Mouse (Mus musculus) CH12.LX (cell line): Measurements from ENCODE around the gene Olfr16. TPM values are rescaled to one million over a fixed set of nuclear protein-coding genes. Genes with fewer than 3 reads are reported as not detected.

ENCODE experiments used
- DNase-seq: peaks from one replicate; pipeline ENCODE4 v3.0.0-alpha.2; 2013; ENCODE audit errors: extremely low read depth
- H3K27ac ChIP-seq: 2 replicates; pipeline ENCODE4 v1.5.1; 2012; ENCODE audit warnings: low read depth, mild to moderate bottlenecking, control low read depth, moderate library complexity; ENCODE audit not compliant: insufficient read depth
- H3K27me3 ChIP-seq: replicated peaks from 2 replicates; pipeline ENCODE3; 2012; ENCODE audit warnings: inconsistent platforms
- H3K36me3 ChIP-seq, 2 experiments: replicated peaks in 1 of 2; 2 replicates each; pipeline versions ENCODE3 to v1.6.1; 2012; ENCODE audit warnings: inconsistent platforms in 1 of 2, low read length in 1 of 2, mild to moderate bottlenecking in 1 of 2, mixed read lengths in 1 of 2, moderate library complexity in 1 of 2; ENCODE audit not compliant: control insufficient read depth in 1 of 2, insufficient read depth in 1 of 2
- H3K4me1 ChIP-seq, 2 experiments: 2 replicates each; pipeline ENCODE4 v1.6.1; 2012; ENCODE audit warnings: inconsistent platforms in 1 of 2, moderate library complexity in 1 of 2; ENCODE audit not compliant: insufficient read depth in 2 of 2, control insufficient read depth in 1 of 2
- H3K4me2 ChIP-seq: 2 replicates; pipeline ENCODE4 v1.6.1; 2012; ENCODE audit warnings: low read depth, mild to moderate bottlenecking, control low read depth; ENCODE audit not compliant: poor library complexity, insufficient read depth, severe bottlenecking
- H3K4me3 ChIP-seq, 3 experiments: fragments of 150-350 bp in 1 of 3; sonication (generic) in 1 of 3; replicated peaks in 1 of 3; 2 replicates each; pipeline versions ENCODE3 to v1.5.1; 2011 to 2012; ENCODE audit warnings: low read depth in 2 of 3, low read length in 2 of 3, mild to moderate bottlenecking in 2 of 3, moderate library complexity in 2 of 3, control low read depth in 1 of 3, improper control_type of control experiment in 1 of 3, inconsistent platforms in 1 of 3, mixed read lengths in 1 of 3; ENCODE audit not compliant: poor library complexity in 1 of 3
- H3K79me2 ChIP-seq: replicated peaks from 2 replicates; pipeline ENCODE4 v1.6.1; 2012; ENCODE audit warnings: mild to moderate bottlenecking, moderate library complexity; ENCODE audit not compliant: control insufficient read depth, poor library complexity, insufficient read depth, severe bottlenecking; ENCODE audit errors: extremely low read depth
- H3K9ac ChIP-seq: 2 replicates; pipeline ENCODE4 v1.6.1; 2012; ENCODE audit warnings: low read depth, mild to moderate bottlenecking, control low read depth, moderate library complexity; ENCODE audit not compliant: insufficient read depth
- H3K9me3 ChIP-seq: replicated peaks from 2 replicates; pipeline ENCODE3; 2012; ENCODE audit warnings: low read length, inconsistent platforms, mixed read lengths
- CHD1 ChIP-seq: IDR thresholded peaks from 2 replicates; pipeline ENCODE4 v1.6.1; 2012; ENCODE audit warnings: low read depth, low read length, improper control_type of control experiment, inconsistent platforms
- CHD2 ChIP-seq: IDR thresholded peaks from 2 replicates; pipeline ENCODE4 v1.6.1; 2011; ENCODE audit warnings: low read length, improper control_type of control experiment
- E2F4 ChIP-seq: IDR thresholded peaks from 2 replicates; pipeline ENCODE4 v1.6.1; 2011; ENCODE audit warnings: low read depth, low read length, improper control_type of control experiment; ENCODE audit not compliant: insufficient replicate concordance
- ELF1 ChIP-seq: IDR thresholded peaks from 2 replicates; pipeline ENCODE4 v1.6.1; 2014; ENCODE audit warnings: low read depth, mild to moderate bottlenecking, inconsistent platforms, low read length, improper control_type of control experiment
- EP300 ChIP-seq: IDR thresholded peaks from 2 replicates; pipeline ENCODE4 v1.6.1; 2011; ENCODE audit warnings: low read length, improper control_type of control experiment
- ETS1 ChIP-seq: conservative IDR thresholded peaks from 2 replicates; pipeline ENCODE4 v1.6.1; 2012; ENCODE audit warnings: low read depth, mild to moderate bottlenecking, inconsistent platforms, low read length, improper control_type of control experiment, moderate library complexity
- GABPA ChIP-seq: IDR thresholded peaks from 2 replicates; pipeline ENCODE4 v1.6.1; 2012; ENCODE audit warnings: low read depth, low read length, improper control_type of control experiment, inconsistent platforms; ENCODE audit not compliant: insufficient replicate concordance
- HCFC1 ChIP-seq: IDR thresholded peaks from 2 replicates; pipeline ENCODE4 v1.6.1; 2012; ENCODE audit warnings: low read depth, mild to moderate bottlenecking, inconsistent platforms, low read length, improper control_type of control experiment
- IRF4 ChIP-seq: IDR thresholded peaks from 2 replicates; pipeline ENCODE4 v1.6.1; 2014; ENCODE audit warnings: low read depth, mild to moderate bottlenecking, inconsistent platforms, low read length, improper control_type of control experiment
- JUND ChIP-seq: conservative IDR thresholded peaks from 2 replicates; pipeline ENCODE4 v1.6.1; 2011; ENCODE audit warnings: low read depth, low read length, improper control_type of control experiment
- KAT2A ChIP-seq: IDR thresholded peaks from 2 replicates; pipeline ENCODE4 v1.6.1; 2012; ENCODE audit warnings: low read length, improper control_type of control experiment, inconsistent platforms; ENCODE audit not compliant: insufficient replicate concordance
- MAFK ChIP-seq: IDR thresholded peaks from 2 replicates; pipeline ENCODE4 v1.6.1; 2011; ENCODE audit warnings: low read length, improper control_type of control experiment; ENCODE audit not compliant: insufficient replicate concordance
- MAZ ChIP-seq: IDR thresholded peaks from 2 replicates; pipeline ENCODE4 v1.6.1; 2012; ENCODE audit warnings: low read depth, mild to moderate bottlenecking, inconsistent platforms, low read length, improper control_type of control experiment, moderate library complexity
- MEF2A ChIP-seq: IDR thresholded peaks from 2 replicates; pipeline ENCODE4 v1.6.1; 2014; ENCODE audit warnings: low read depth, mild to moderate bottlenecking, inconsistent platforms, low read length, improper control_type of control experiment, borderline replicate concordance
- MXI1 ChIP-seq: IDR thresholded peaks from 2 replicates; pipeline ENCODE4 v1.6.1; 2011; ENCODE audit warnings: mild to moderate bottlenecking, low read depth, low read length, improper control_type of control experiment
- MYC ChIP-seq: IDR thresholded peaks from 2 replicates; pipeline ENCODE4 v1.6.1; 2011; ENCODE audit warnings: low read depth, mild to moderate bottlenecking, improper control_type of control experiment, low read length
- NELFE ChIP-seq: IDR thresholded peaks from 2 replicates; pipeline ENCODE4 v1.6.1; 2011; ENCODE audit warnings: low read depth, low read length, improper control_type of control experiment
- PAX5 ChIP-seq: IDR thresholded peaks from 2 replicates; pipeline ENCODE4 v1.6.1; 2012; ENCODE audit warnings: low read length, inconsistent platforms, mixed read lengths
- POLR2A ChIP-seq: IDR thresholded peaks from 2 replicates; pipeline ENCODE4 v1.6.1; 2011; ENCODE audit warnings: low read depth, mild to moderate bottlenecking, improper control_type of control experiment, low read length
- POLR2AphosphoS2 ChIP-seq: IDR thresholded peaks from 2 replicates; pipeline ENCODE4 v1.6.1; 2011; ENCODE audit warnings: low read depth, low read length, improper control_type of control experiment
- RAD21 ChIP-seq: IDR thresholded peaks from 2 replicates; pipeline ENCODE4 v1.6.1; 2011; ENCODE audit warnings: low read depth, mild to moderate bottlenecking, low read length, improper control_type of control experiment, moderate library complexity
- SIN3A ChIP-seq: IDR thresholded peaks from 2 replicates; pipeline ENCODE4 v1.6.1; 2012; ENCODE audit warnings: low read length, improper control_type of control experiment, inconsistent platforms
- SMC3 ChIP-seq: IDR thresholded peaks from 2 replicates; pipeline ENCODE4 v1.6.1; 2011; ENCODE audit warnings: low read depth, low read length, improper control_type of control experiment
- TBP ChIP-seq: conservative IDR thresholded peaks from 2 replicates; pipeline ENCODE4 v1.6.1; 2011; ENCODE audit warnings: low read depth, low read length, improper control_type of control experiment
- TCF12 ChIP-seq: IDR thresholded peaks from 2 replicates; pipeline ENCODE4 v1.6.1; 2014; ENCODE audit warnings: low read depth, mild to moderate bottlenecking, inconsistent platforms, low read length, improper control_type of control experiment
- UBTF ChIP-seq: IDR thresholded peaks from 2 replicates; pipeline ENCODE4 v1.6.1; 2012; ENCODE audit warnings: low read depth, mild to moderate bottlenecking, inconsistent platforms, low read length, improper control_type of control experiment, moderate library complexity
- USF1 ChIP-seq: IDR thresholded peaks from 2 replicates; pipeline ENCODE4 v1.6.1; 2014; ENCODE audit warnings: low read depth, mild to moderate bottlenecking, inconsistent platforms, low read length, improper control_type of control experiment
- USF2 ChIP-seq: conservative IDR thresholded peaks from 2 replicates; pipeline ENCODE4 v1.6.1; 2011; ENCODE audit warnings: low read depth, low read length, improper control_type of control experiment
- ZC3H11A ChIP-seq: IDR thresholded peaks from 2 replicates; pipeline ENCODE4 v1.6.1; 2012; ENCODE audit warnings: low read depth, mild to moderate bottlenecking, inconsistent platforms, low read length, improper control_type of control experiment
- ZKSCAN1 ChIP-seq: IDR thresholded peaks from 2 replicates; pipeline ENCODE4 v1.6.1; 2012; ENCODE audit warnings: low read depth, inconsistent platforms, low read length, improper control_type of control experiment, borderline replicate concordance
- ZMIZ1 ChIP-seq: IDR thresholded peaks from 2 replicates; pipeline ENCODE4 v1.6.1; 2012; ENCODE audit warnings: low read depth, mild to moderate bottlenecking, inconsistent platforms, low read length, improper control_type of control experiment
- ZNF384 ChIP-seq: IDR thresholded peaks from 2 replicates; pipeline ENCODE4 v1.6.1; 2012; ENCODE audit warnings: low read depth, low read length, improper control_type of control experiment, inconsistent platforms
- dilution Hi-C: fragments of 300-500 bp; cut with MboI; formaldehyde crosslinking; loops from 2 replicates; pipeline ENCODE4 v1.14.3; 2020; ENCODE audit warnings: low sequenced_read_pairs; ENCODE audit not compliant: extremely low pct_unique_long_range_greater_than_20kb, extremely low pct_ligation_motif_present
- in situ Hi-C: fragments of 300-500 bp; cut with MboI; formaldehyde crosslinking; loops from 3 replicates; pipeline ENCODE4 v1.14.3; 2019; ENCODE audit warnings: low sequenced_read_pairs, low pct_ligation_motif_present, low pct_unique_long_range_greater_than_20kb, mixed read lengths
- polyA plus RNA-seq: library from polyadenylated mRNA; unstranded; fragments of >175 nt; gene quantifications from 2 replicates; pipeline ENCODE4 v1.2.1, GENCODE M21; 2012; ENCODE audit warnings: low read depth; ENCODE audit not compliant: insufficient read length
- total RNA-seq, 2 experiments: library from RNA; depleted of rRNA; stranded (reverse); fragments of 300-350 nt in 1 of 2; fragments of >200 nt in 1 of 2; gene quantifications; 2 replicates each; pipeline ENCODE4 v1.2.3; 2012 to 2014

Gene Olfr16
- total and polyA plus RNA-seq, 3 experiments = not detected

DNA sequence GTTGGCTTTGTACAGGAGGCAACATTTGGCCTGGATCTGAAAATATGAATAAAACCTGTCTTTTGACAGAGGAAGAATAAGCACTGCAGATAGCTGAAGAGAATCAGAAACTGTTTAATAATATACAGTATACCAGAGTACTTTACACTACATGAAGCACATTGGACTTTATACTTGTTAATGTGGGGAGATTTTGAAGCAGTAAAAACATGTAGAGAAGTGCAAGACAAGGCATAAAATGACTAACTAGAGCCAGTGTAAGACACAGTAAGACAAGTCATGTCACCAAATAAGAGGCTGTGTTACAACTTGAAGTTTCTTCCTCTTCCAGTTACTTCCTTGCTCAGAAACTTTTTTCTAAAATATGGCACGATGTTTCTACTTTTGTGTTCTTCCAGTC, 33.1 kb upstream of the Olfr16 start:
- TF ChIP-seq HCFC1 (no peak), ETS1 (no peak), PAX5 (no peak), ZMIZ1 (no peak), JUND (no peak), SIN3A (no peak), ZC3H11A (no peak), E2F4 (no peak), ZKSCAN1 (no peak), TCF12 (no peak), NELFE (no peak), MEF2A (no peak), CHD2 (no peak), ZNF384 (no peak), SMC3 (no peak), KAT2A (no peak)
- dilution Hi-C loops = no loop called here

DNA sequence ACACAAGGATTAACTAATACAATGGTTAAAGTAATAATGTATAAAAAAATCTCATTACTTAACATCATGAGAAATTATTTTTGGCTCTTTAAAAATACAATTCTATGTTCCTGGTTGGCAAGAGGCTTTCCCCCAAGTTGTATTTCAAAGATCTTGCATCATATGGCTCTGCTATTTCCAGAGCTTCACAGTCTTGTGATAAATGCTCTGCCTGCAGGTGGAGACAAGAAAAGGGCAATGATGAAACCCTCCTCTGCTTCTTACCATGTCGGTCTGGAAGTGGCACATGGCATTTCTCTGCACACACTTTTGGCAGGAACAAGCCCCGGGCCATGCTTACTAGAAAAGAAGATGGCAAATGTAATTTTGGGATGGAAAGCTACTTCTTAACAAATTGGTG, 31.8 kb upstream of the Olfr16 start:
- Histone ChIP-seq H3K4me3 (no peak overlapping the region), H3K36me3 (no peaks in the 10 kb centered on the region), H3K9me3 (no peaks in the 10 kb centered on the region), H3K4me2 (peak overlapping the region; percentile 31; the same call in 1 of the 2 replicates), H3K27ac (no peak overlapping the region), H3K4me1 (peaks cover 12 to 51% of the 10 kb centered on the region in 2 experiments), H3K79me2 (no peaks in the 10 kb centered on the region), H3K27me3 (no peaks in the 10 kb centered on the region), H3K9ac (no peak overlapping the region; the same call in 1 of the 2 replicates)
- in situ Hi-C loops (no loop called here), dilution Hi-C loops (no loop called here)
- peak; percentile 43 for DNase-seq
- TF ChIP-seq ZC3H11A (no peak), CHD1 (no peak), IRF4 (peak; percentile 74), JUND (no peak), POLR2A (no peak), E2F4 (0 out of 2 replicates have a peak, but pooled peaks have one; percentile 33), EP300 (peak; percentile 69; the same call in 1 of the 2 replicates), TBP (no peak), ZNF384 (no peak), SMC3 (peak; percentile 33), MAZ (no peak), UBTF (no peak), MXI1 (no peak), SIN3A (no peak), USF2 (no peak), RAD21 (peak; percentile 41), POLR2AphosphoS2 (no peak), ELF1 (peak; percentile 46; the same call in 1 of the 2 replicates), GABPA (no peak), NELFE (no peak), USF1 (no peak), MEF2A (peak; percentile 92), KAT2A (0 out of 2 replicates have a peak, but pooled peaks have one; percentile 19), MYC (peak; percentile 62; the same call in 1 of the 2 replicates), HCFC1 (peak; percentile 35; the same call in 1 of the 2 replicates), MAFK (no peak), CHD2 (no peak)

More for the DNA sequence above, 33.1 kb upstream of the Olfr16 start:
- Histone ChIP-seq H3K9ac (no peak overlapping the region), H3K4me3 (no peak overlapping the region), H3K4me2 (no peak overlapping the region), H3K36me3 (no peaks in the 10 kb centered on the region), H3K9me3 (no peaks in the 10 kb centered on the region), H3K4me1 (peaks cover 12 to 44% of the 10 kb centered on the region in 2 experiments), H3K27ac (no peak overlapping the region), H3K79me2 (no peaks in the 10 kb centered on the region), H3K27me3 (no peaks in the 10 kb centered on the region)
- DNase-seq = no peak
- in situ Hi-C loops = no loop called here
